Mouse (Mus musculus): ENCODE data around the gene 1110017D15Rik.

Gene 1110017D15Rik

DNA sequence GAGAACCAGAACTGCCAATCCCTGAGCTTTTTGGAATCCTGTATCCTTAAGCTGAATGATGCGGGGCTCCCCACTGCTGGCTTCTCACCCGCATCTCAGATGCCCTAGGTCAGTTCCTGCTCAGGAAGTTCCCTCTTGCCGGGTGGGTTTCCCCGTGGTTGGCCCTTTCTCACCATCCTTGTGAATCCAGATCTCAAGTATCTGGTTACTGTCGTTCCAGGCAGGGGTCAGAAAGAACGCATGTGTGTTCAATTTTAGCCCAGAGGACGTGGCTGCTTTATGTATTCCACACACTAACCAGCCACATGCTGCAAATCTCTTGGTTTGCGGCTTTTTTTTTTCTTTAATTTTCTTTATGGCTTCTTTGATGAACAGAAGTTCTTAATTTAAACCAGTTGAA lies 3.4 kb downstream of the 1110017D15Rik start:
- no peak for DNase-seq (ENCODE audit: low spot score in 2 of 2)

DNA sequence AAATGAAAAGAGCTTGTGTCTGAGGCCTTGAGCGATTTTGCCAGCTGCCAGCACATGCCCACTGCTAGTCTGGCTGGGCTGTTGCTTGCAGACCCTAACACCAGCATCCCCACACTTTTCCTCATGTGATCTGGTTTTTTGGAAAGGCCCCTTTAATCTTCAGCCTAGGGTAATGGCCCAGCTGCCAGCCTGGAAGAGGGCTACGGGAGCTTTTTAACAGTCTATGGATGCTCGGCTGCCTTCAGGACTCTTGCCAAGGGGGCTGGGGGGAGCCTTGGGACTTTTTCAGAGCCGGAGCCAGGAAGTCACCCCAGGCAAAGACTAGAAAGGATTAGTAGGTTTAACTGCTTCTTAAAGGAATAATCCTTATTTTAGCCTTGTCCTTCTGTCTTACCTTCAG lies 3.8 kb downstream of the 1110017D15Rik start:
- DNase-seq (ENCODE audit: low spot score in 2 of 2) = no peak

DNA sequence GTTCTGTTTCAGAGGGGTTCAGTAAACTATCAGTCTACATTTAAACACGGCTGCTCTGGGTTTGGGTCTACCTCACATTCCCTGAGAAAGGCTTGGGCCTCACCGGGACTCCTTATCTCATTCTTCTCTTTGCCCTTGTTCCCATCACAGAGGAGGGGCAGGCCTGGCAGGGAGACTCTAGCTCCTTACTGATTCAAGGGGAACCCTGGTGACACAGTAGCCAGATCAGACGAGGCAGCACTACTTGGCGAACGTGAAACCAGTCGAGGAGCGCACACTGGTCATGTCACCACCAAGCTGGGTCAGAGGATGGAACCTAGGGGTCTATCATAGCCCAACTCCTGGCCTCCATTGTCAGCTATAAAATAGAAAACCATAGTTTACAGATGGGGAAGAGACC lies 9.1 kb downstream of the 1110017D15Rik start:
- no peak for DNase-seq (ENCODE audit: low spot score in 2 of 2)

DNA sequence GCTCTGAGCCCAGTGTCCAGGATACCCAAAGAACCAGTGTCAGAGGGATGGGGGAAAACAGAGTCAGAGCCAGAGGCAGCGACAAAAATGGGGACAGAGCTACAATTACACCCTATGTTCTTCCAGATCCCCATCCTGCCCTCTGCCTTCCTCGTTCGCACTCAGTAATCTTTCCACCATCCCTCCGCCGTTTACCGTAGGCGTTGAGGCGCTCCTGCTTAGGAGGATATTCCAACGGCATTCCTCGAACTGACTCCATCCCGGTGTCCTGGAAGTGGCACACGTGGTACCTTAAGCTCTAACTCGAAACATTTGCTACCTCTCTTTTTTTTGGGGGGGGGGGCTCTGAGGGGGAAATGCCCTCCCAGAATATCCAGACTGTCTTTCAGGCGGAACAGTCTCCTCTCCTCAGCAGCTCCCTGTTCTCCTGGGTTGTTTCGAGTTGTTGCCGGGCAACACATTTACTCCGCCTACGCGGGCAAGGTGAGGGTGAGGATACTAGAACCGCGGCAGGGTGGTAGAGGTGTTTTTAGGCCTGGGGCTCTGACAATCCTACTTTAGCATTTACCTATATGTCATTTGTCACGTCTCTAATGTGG lies 9.7 kb downstream of the 1110017D15Rik start:
- no peak for DNase-seq (ENCODE audit: low spot score in 2 of 2)

DNA sequence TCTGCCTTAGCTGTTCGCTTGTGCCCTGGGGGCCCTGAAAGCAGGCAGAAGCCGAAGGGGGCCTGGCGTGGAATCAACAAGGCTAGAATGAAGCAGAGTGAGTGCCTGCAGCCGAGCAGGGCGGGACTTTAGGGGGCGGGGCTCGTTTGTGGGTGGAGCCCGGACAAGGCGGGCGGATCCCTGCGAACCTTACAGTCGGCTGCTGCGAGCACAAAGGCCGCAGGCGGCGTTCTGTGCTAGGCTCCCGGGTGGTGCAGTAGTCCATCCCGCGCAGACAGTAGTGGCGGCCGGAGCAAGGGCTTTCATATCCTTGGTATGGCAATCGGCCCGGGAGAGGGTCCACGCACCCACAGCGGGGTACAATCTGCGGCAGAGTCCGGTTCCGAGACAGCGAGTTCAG lies 10.2 kb downstream of the 1110017D15Rik start:
- DNase-seq (ENCODE audit: low spot score in 2 of 2) = peak; percentile 51 to 61

DNA sequence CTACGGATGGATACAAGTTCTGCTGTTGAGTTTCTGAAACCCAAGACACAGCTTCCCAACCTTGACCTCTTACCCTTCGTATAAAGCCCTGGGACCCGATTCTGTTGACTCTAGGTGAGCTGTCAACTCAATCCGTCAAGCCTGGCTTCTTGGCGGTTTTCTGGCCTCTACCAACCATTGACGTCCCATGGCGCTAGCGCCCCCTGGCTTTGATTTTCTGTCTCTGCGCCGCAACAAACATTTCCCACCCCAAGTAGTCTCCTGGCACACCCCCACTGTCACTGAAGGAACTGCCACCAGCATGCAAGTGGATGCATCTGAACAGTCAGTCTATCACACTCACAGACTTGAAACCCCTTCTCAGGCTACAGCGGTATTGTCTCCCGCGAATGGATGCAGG lies 11.0 kb downstream of the 1110017D15Rik start:
- peak in 1 of 2 experiments; percentile 32 for DNase-seq (ENCODE audit: low spot score in 2 of 2)

DNA sequence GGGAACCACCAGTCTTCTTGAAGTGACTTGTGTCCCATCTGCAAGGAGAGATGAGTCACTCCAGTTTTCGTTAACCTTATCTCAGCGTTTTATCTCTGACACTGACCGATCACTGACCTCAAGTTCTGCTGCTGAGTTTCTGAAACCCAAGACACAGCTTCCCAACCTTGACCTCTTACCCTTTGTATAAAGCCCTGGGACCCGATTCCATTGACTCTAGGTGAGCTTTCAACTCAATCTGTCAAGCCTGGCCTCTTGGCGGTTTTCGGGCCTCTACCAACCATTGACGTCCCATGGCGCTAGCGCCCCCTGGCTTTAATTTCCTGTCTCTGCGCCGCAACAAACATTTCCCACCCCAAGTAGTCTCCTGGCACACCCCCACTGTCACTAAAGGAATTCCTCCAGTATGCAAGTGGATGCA lies 12.0 kb downstream of the 1110017D15Rik start:
- no peak for DNase-seq (ENCODE audit: low spot score in 2 of 2)

DNA sequence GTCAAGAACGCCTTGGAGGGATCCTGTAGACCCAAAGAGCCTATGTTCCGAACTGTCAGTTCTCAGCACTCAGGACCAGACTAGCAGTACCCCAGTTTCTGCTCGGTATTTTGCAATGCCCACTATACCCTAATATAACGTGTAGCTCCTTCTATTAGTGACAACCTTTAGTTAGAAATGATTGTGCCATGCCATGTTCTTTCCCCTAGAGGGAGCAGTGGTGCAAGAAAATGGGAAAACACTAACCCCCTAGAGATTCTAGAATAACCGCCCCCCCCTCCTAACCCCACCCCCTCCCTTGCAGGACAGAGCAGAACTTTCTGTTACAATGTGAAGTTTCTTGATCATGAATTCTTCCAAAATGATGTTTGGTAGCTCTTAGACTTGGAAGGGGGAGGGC lies 12.8 kb downstream of the 1110017D15Rik start:
- DNase-seq (ENCODE audit: low spot score in 2 of 2) = no peak

DNA sequence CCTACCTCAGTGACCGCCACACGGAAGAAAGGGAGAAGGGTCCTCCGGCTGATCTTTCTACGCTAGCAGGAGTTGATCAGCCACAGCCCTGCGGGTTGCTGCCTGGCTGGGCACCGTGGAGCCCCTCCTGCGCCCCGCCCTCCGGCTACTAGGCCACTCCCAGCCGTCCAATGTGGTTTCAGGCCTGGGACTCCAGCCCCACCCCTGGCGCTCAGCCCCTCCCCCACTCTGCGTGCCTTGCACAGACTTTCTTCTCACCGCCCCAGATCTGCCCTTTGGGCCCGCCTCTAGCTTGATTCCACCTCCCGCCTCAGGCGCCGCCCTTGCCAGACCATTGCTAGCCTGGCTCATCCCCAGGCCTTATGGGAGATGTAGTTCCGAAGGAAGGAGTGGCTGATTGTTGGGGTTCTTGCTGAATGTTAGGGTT lies 14.1 kb downstream of the 1110017D15Rik start, which contains the start of gene AI464131:
TSS of gene AI464131 (minus strand) at position 91 of the 427 bp plus-strand sequence.
- DNase-seq (ENCODE audit: low spot score in 2 of 2) = peak; percentile 57 to 69

DNA sequence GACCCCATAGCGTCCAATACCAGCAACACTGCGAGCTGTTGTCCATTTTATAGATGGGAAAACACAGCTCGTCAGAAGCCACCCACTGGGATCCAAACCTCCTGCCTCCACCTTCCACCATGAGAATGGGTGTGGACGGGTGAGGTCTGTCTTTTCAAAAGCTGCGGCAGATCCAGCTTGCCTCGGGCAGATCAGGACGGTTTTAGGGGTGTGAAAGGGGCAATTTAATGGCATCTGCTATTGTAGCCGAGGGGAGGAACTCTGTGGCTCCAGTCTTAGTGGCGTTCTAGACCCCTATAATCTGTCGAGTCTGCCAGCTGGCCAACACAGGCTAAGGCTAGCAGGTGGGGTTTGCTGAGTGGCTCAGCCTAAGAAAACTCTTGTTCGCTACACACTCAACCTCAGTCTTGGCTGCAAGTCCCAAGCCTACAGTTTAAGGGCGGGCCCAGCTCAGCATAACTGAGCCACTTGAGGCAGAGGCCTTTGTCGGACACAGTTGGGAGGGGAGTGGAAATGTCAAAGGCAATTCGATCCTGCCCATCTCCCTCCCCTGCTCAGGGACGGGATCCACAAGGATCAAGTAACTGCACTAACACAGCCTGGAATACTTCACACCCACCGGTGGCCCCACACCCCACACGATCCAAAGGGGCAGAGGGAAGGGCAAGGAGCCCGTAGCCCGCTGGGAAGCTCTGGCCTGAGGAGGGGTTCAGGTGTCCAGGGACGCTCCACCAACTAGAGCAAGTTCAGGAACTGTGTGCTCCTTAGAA lies 14.8 kb downstream of the 1110017D15Rik start:
- no peak for DNase-seq (ENCODE audit: low spot score in 2 of 2)

DNA sequence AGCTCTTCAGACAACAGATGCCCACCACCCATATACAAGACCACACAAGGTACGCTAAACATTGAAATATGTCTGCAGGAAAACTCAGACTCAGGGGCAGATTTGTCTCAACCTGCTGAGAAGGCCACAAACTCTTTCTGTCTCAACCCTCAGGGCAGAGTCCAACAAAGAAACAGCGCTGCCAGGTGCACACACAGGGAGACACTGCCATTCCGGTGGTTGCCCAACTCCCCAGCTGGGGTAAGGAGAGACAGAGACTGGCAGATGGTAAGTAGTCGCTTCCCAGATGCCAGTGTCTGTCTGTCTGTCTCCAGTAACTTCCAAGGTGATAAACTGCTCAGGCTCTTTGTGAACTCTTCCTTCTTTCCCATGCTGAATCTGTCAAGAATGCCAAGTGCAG lies 16.3 kb downstream of the 1110017D15Rik start:
- no peak for DNase-seq (ENCODE audit: low spot score in 2 of 2)

DNA sequence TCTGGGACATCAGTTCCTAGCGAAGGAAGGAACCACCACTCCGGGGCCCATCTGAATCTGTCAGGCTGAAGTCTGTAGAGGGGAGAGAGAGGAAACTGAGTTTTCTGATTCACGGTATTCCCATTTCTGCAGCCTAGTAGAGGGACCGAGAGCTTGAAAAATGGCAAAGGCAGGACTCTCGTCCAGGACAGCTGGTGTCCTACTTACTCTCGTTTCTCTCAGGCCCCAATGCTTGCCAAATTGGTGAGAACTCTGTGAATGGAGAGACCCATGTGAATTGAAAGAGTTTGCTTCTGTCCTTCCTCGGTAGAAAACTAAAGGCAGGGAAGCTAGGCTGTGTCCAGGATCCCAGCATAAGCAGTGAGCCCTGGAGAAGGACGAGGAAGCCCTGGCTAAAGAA lies 17.5 kb downstream of the 1110017D15Rik start:
- no peak for DNase-seq (ENCODE audit: low spot score in 2 of 2)

DNA sequence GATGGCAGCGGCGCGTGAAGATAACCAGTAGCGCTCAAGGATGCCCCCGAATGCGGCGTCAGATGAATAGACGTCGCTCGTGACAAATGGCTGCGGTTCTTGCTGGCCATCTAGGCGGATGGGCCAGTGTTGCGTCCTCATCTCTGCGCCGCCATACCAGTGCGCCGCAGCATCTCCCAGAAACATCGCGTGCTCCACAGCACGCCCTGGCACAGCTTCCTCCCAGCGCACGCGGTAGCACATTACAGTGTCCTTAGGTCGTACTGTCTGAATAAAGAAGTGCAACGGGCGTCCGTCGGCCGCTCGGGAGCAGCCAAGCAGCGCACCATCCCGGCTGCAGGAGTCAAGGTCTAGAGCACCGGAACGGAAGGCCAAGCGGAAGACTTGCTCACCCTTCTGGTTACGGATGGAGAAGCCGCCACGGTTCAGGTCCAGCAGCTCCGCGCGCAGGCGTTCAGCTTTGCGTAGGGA lies 18.2 kb downstream of the 1110017D15Rik start:
- DNase-seq (ENCODE audit: low spot score in 2 of 2) = no peak

DNA sequence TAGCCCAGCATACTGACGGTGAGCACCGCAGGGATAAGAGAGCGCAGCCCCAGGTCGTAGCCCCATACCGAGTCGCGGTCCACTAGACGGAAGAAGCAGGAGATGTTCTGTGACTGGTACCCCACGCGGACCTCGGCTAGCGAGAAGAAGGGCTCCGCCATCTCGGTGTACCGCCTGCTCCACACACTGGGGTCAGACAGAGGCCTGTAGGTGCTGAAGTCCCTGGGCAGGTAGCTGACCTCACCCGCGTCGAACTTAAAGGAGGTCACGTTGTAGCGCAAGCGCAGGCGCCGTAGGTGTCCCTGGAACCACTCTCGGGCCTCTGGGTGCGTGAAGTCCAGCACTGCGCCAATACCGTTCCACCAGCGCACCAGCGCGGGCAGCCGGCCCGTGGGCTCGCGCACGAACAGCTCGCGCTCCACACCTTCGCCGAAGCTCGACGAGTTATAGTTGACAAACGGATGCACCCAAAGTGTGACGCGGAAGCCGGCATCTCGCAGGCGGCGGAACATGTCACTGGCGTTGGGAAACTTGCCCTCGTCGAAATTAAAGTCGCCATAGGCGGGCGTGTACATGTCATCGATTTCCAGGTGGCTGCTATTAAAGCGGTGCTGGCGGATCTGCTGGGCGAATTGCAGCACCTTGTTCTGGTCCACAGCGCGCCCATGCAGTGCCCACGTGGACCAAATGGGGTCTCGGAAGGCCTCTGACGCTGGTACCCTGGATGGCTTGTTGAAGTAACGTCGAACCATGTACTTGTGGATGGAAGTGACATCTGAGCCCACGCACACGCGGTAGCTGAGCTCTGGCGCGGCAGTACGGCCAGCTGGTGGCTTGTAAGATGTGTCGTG lies 18.9 kb downstream of the 1110017D15Rik start:
- DNase-seq (ENCODE audit: low spot score in 2 of 2) = no peak

DNA sequence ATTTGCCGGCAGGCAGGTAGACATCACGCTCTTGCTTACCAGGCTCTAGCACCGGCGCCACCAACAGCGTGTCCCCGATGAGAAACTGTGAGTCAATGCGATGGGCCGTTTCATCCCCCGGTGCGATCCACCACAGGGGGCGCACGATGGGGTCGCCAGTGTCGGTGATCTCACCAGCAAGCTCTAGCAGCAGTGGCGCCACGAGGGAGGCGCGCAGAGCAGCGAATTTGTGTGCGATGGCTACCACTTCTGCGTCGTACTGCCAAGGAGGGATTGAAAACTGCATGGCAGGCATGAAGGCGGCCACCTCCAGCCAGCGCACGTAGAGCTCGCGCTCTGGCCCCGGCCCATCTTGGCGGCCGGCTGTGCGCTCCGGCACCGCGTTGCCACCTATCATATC lies 19.6 kb downstream of the 1110017D15Rik start:
- DNase-seq (ENCODE audit: low spot score in 2 of 2) = no peak

DNA sequence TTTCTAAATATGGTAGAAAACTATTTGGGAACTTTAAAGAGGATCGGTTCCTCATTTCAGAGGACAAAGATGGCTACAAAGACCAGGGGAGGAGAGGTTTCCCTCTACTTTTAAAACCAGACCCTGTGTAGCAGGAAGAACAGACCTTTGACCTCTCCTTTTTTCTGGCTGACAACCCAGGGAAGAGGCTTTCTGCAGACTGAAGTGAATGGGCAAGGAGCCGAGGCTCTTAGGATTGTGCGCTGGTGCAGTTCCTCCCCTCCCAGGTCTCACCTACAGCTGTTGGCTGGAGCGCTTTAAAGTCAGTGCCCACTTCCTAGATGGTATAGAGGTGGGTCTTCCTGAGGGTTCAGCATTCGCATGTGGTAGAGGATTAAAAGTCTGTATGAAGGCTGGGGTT lies 20.1 kb downstream of the 1110017D15Rik start:
- DNase-seq (ENCODE audit: low spot score in 2 of 2) = no peak

DNA sequence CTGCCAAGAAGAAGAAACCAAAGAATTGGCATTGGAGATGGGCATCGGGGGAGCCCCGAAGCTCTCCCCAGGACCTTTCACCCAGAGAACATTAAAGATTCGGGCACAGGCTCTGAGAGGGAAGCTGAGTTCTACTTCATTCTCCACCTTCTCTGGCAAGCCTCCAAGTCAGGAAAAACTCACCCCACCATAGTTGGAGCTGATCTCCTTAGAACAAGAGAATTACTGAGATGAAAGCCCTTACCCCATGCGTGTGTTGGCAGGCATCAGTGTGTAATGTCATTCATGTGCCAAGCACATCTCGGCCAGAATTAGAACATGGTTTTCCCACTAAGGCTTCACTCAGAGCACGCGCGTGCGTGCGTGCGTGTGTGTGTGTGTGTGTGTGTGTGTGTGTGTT lies 21.3 kb downstream of the 1110017D15Rik start:
- no peak for DNase-seq (ENCODE audit: low spot score in 2 of 2)

DNA sequence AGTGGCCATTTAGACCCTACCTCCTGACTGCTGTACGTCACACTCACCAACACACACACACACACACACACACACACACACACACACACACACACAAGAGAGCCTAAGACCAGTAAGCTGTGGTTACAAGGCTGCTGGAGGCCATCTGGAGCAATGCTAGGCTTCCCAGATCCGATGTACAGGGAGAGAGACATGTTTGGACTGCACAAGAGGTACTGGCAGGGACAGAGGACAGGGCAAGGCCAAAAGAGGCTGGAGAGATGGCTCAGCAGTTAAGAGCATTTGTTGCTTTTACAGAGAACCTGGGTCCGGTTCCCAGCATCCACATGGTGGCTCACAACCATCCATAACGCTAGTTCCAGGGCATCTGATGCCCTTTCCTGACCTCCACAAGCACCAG lies 22.1 kb downstream of the 1110017D15Rik start:
- no peak for DNase-seq (ENCODE audit: low spot score in 2 of 2)

DNA sequence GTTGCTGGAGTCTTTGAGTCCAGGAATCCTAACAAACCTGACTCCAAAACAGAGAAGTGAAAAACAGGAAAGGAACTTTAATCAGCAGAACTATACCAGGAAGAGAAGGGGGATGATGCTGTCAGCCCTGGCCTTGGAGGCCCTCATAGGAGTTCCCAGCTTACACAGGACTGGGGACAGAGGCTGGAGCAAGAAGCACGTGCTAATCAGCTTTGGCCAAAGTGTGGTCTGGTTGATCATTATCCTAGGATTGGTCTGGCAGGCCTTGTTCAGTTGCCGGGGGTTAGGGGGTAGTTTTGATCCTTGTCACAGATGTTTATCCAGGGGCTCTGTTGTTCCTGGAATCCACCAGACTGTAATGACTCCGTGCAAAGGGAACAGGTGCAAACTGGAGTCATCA lies 22.8 kb downstream of the 1110017D15Rik start:
- DNase-seq (ENCODE audit: low spot score in 2 of 2) = no peak

DNA sequence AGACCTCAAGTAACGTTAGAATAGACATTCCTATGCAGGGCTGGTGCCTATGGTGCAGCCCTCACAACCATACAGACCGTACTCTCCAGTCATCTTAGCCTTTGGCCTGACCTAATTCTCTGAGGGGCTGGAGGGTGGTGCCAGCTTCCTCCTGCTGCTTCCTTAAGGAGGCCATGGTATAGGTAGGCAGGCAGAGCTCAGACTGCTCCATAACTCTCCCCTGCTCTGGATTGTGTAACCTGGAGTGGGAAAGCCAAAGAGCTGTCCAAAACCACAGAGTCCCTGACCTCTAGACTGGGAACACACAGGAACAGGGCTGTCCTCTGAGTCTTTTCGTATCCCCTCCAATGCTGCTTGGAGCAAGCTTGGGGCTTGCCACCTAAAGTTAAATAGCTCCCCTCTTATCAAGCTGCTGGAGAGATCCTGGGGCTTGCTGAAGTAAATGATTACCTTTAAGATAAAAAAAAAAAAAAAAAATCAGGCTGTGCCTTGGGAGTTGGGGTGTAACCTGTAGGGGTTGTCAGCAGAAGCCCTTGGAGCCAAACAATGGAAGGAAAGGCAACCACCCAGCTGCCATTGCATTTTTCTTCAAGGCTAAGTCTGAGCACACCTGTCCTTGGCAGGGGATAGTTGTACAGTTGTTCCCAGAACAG lies 23.5 kb downstream of the 1110017D15Rik start:
- DNase-seq (ENCODE audit: low spot score in 2 of 2) = no peak

DNA sequence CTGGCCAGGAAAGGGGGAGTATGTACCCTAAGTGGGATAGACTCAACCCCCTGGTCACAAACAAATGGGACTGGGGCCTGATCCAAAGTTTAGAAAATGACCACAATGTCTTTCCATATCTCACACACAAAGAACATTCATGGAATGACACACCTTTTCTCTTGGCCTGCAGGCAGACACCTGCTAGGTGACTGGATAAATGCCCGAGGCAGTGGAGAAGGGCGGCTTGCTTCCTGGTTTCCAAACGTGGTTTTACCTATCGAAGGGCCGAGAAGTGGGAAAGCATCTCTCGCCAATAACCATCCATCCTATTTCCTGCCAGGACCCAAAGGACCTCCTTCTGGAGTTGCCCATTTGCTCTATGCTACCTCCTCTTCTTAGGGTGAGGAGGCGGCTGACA lies 24.2 kb downstream of the 1110017D15Rik start:
- DNase-seq (ENCODE audit: low spot score in 2 of 2) = no peak

DNA sequence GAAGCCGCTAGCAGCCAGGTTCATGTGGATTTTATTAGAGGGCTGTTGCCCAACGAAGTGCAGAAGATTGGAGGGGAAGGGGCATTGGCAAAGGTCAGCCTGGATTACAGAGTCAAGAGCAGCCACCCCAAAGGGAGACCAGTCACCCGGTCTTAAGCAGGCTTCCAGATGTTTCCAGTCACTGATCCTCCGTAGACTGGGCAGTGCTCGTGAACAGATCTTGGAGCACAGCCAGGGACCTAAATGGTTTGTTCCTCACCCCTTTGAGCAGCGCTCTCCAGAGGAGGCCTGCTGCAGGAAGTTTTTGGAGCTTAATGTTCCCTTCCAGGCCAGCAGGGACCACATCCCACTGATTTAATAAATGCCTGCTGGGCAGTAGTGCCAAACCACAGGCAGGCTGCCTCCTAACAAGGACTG lies 35.5 kb downstream of the 1110017D15Rik start:
- no peak for DNase-seq (ENCODE audit: low spot score in 2 of 2)
